Mouse (Mus musculus) kidney, embryonic 16.5 days (tissue): ENCODE measurements around the gene Cdk9. TPM values are rescaled to one million over a fixed set of nuclear protein-coding genes. Genes with fewer than 3 reads are reported as not detected.
A peak's percentile ranks its signal among the peaks of the same experiment; 100 is the strongest.

Source experiments
- ATAC-seq: fragments of 200-750 bp; cut with Nextera tagmentation; 2 replicates; pipeline ENCODE4 v1.8.0; 2017; ENCODE audit warnings: moderate TSS enrichment; ENCODE audit not compliant: low FRiP score, low TSS enrichment
- H3K27ac ChIP-seq: fragments of 300-500 bp; sonication (generic); 2 replicates; pipeline ENCODE4 v1.5.1; 2014; ENCODE audit warnings: low read length
- H3K27me3 ChIP-seq: fragments of 300-500 bp; sonication (generic); 2 replicates; pipeline ENCODE4 v1.6.1; 2014; ENCODE audit warnings: low read length, control low read depth, mixed read lengths; ENCODE audit not compliant: insufficient read depth
- H3K36me3 ChIP-seq: fragments of 300-500 bp; sonication (generic); 2 replicates; pipeline ENCODE4 v1.6.1; 2014; ENCODE audit warnings: low read length, control low read depth, mixed read lengths; ENCODE audit not compliant: insufficient read depth
- H3K4me1 ChIP-seq: fragments of 300-500 bp; sonication (generic); 2 replicates; pipeline ENCODE4 v1.6.1; 2014; ENCODE audit warnings: low read length, control low read depth, mixed read lengths; ENCODE audit not compliant: insufficient read depth
- H3K4me2 ChIP-seq: fragments of 300-500 bp; sonication (generic); replicated peaks from 2 replicates; pipeline ENCODE4 v1.6.1; 2014; ENCODE audit warnings: low read depth, low read length
- H3K4me3 ChIP-seq: fragments of 300-500 bp; sonication (generic); 2 replicates; pipeline ENCODE4 v1.5.1; 2014; ENCODE audit warnings: mild to moderate bottlenecking, low read length
- H3K9ac ChIP-seq: fragments of 300-500 bp; sonication (generic); replicated peaks from 2 replicates; pipeline ENCODE4 v1.6.1; 2014; ENCODE audit warnings: low read length
- H3K9me3 ChIP-seq: fragments of 300-500 bp; sonication (generic); 2 replicates; pipeline ENCODE4 v1.6.1; 2016; ENCODE audit warnings: low read length, control low read depth
- WGBS: fragments of 180-500 bp; shearing (Covaris S2); extraction: QIAGEN DNeasy Blood & Tissue Kit; methylation state at CpG from one replicate; pipeline ENCODE4 v1.1.7; 2014; 5-methylcytosine and 5-hydroxymethylcytosine counted together
- microRNA counts: library from miRNA; unstranded; fragments of <30 nt; microRNA quantifications from one replicate; lab custom pipeline; 2016
- microRNA-seq: library from miRNA; unstranded; fragments of <30 nt; microRNA quantifications from one replicate; pipeline ENCODE4, GENCODE M21; 2016
- polyA plus RNA-seq: library from polyadenylated mRNA; unstranded; fragments of >200 nt; fragmentation: Nextera tagmentation; extraction: Ambion mirVana; gene quantifications from 2 replicates; pipeline ENCODE4 v1.2.1, GENCODE M21; 2015

Gene Cdk9
- polyA plus RNA-seq, 1 experiment from 2014 or later, result 113 TPM

GRCm38 (mm10) chr2:32661509-32662107, 51.3 kb downstream of the Cdk9 start:
- Histone ChIP-seq H3K27ac (peak overlapping the region; percentile 6; the same call in 1 of the 2 replicates), H3K4me1 (peaks cover 21% of the 10 kb centered on the region), H3K9ac (no peak overlapping the region), H3K9me3 (no peaks in the 10 kb centered on the region), H3K4me2 (no peak overlapping the region), H3K27me3 (no peaks in the 10 kb centered on the region), H3K4me3 (no peak overlapping the region), H3K36me3 (no peaks in the 10 kb centered on the region)
- peak; percentile 55 for ATAC-seq
- 34% methylated on average over 7 of the region's 7 CpGs for WGBS

- no peaks in the 10 kb centered on the region for H3K9me3 ChIP-seq
- H3K4me3 ChIP-seq, result no peak overlapping the region
- H3K36me3 ChIP-seq, result no peaks in the 10 kb centered on the region
- no peak for ATAC-seq
- no peak overlapping the region for H3K4me2 ChIP-seq
- peaks cover 37% of the 10 kb centered on the region for H3K4me1 ChIP-seq
- H3K27me3 ChIP-seq, result no peaks in the 10 kb centered on the region
- H3K9ac ChIP-seq, result no peak overlapping the region
- 81% methylated on average over 2 of the region's 2 CpGs for WGBS
- no peak overlapping the region for H3K27ac ChIP-seq
Measured at GRCm38 (mm10) chr2:32658873-32659272, 54.0 kb downstream of the Cdk9 start.

DNA sequence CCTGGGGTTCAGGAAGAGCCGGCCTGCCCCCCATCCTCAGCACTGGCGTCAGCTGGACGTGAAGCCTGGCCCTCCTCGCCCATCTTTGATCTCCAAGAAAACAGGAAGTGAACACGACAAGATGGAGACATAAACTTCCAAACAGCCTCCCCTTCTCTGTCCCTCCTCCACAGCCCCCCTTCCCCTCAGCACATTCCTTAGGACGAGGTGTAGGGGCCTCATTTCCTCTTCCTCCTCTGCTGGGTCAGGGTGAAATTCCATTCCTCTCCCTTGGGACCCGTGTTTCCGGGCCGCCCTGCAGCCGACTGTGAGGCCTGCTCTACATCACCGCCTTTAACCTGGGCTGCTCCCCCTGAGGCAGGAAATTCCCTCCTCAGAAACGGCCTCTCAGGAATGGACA, 57.0 kb downstream of the Cdk9 start:
- H3K27ac ChIP-seq, result peak overlapping the region; percentile 83
- no peak overlapping the region for H3K4me3 ChIP-seq
- no peak overlapping the region for H3K9ac ChIP-seq
- no peaks in the 10 kb centered on the region for H3K9me3 ChIP-seq
- peak; percentile 87 for ATAC-seq
- no peak overlapping the region for H3K4me2 ChIP-seq
- H3K27me3 ChIP-seq, result no peaks in the 10 kb centered on the region
- peaks cover 30% of the 10 kb centered on the region for H3K4me1 ChIP-seq
- H3K36me3 ChIP-seq, result no peaks in the 10 kb centered on the region
- 18% methylated on average over 12 of the region's 12 CpGs for WGBS

MicroRNAs encoded within 50 kb of the gene (microRNA counts, 519-probe panel; counts per million panel counts)
- microRNA mmu-miR-2861 (lab: Ali Mortazavi, UCI), result 104 counts per million, percentile 35 among the panel's probes with 10 or more counts

Small RNA genes lying within 50 kb of the gene (microRNA-seq; reads per million reads assigned to microRNA genes)
- gene Gm47291 (not detected), gene Mir2861 (not detected), gene Mir3960 (not detected), gene Mir8093 (not detected)

Other genes starting within 250 kb of the Cdk9 start
- gene Fam102a, start 177.7 kb downstream of the Cdk9 start, polyA plus RNA-seq, result 13.3 and 15.0 TPM in 2 replicates
- 106 and 108 TPM in 2 replicates for gene Dpm2, start 142.2 kb downstream of the Cdk9 start, polyA plus RNA-seq
- gene Pip5kl1, start 138.3 kb downstream of the Cdk9 start, polyA plus RNA-seq, result 2.5 and 2.6 TPM in 2 replicates
- gene 9430097D07Rik, start 137.4 kb downstream of the Cdk9 start, polyA plus RNA-seq, result 0.12 and 0.16 TPM in 2 replicates
- gene St6galnac4, start 126.0 kb downstream of the Cdk9 start, polyA plus RNA-seq, result 24.7 TPM in 2 replicates
- 18.5 and 18.6 TPM in 2 replicates for gene St6galnac6, start 113.4 kb downstream of the Cdk9 start, polyA plus RNA-seq
- gene Ak1, start 91.3 kb downstream of the Cdk9 start, polyA plus RNA-seq, result 35.7 and 39.1 TPM in 2 replicates
- gene Eng, start 66.5 kb downstream of the Cdk9 start, polyA plus RNA-seq, result 93.6 and 98.7 TPM in 2 replicates
- gene Fpgs, start 8.9 kb downstream of the Cdk9 start, polyA plus RNA-seq, result 42.3 and 45.1 TPM in 2 replicates
- gene Sh2d3c, start 8.0 kb upstream of the Cdk9 start, polyA plus RNA-seq, result 41.5 and 44.2 TPM in 2 replicates
- gene 6330409D20Rik, start 27.9 kb upstream of the Cdk9 start, polyA plus RNA-seq, result 0.16 TPM in 1 of 2 replicates, not detected in the other
- gene Tor2a, start 44.2 kb upstream of the Cdk9 start, polyA plus RNA-seq, result 79.3 and 82.9 TPM in 2 replicates
- gene Ttc16, start 62.6 kb upstream of the Cdk9 start, polyA plus RNA-seq, result 0.21 and 0.29 TPM in 2 replicates
- 6.1 and 6.8 TPM in 2 replicates for gene Ptrh1, start 62.7 kb upstream of the Cdk9 start, polyA plus RNA-seq
- 0.29 and 0.32 TPM in 2 replicates for gene Cfap157, start 71.4 kb upstream of the Cdk9 start, polyA plus RNA-seq
- gene Stxbp1, start 134.2 kb upstream of the Cdk9 start, polyA plus RNA-seq, result 19.6 and 22.3 TPM in 2 replicates
- 54.4 and 56.2 TPM in 2 replicates for gene Fam129b, start 163.0 kb upstream of the Cdk9 start, polyA plus RNA-seq
- gene Rpl12, start 248.5 kb upstream of the Cdk9 start, polyA plus RNA-seq, result 149 and 176 TPM in 2 replicates
- gene Lrsam1, start 248.5 kb upstream of the Cdk9 start, polyA plus RNA-seq, result 11.7 and 12.2 TPM in 2 replicates